ENCODE assay signal across 15 mouse cellular contexts in the genomic region with DNA sequence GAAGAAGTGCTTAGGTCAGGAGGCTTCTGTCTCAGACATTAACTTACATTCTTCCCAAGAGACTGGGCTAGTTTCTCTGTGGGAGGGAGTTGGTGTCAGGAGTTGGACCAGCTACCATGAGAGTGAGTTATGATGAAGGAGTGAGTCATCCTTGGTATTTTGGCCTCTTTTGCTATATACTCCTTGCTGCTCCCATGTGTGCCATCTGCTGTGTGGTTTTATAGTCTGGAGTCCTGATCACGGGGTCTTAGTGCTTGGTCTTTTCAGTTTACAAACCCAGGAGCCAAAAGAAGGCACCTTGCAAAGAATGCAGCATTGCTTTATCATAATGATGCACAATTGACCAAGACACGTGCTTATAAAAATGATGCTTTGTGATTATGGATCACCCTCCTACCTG. TPM values are rescaled to one million over a fixed set of nuclear protein-coding genes. Genes with fewer than 3 reads are reported as not detected.
DNase-seq lines count a peak whose midpoint lies in the region; ATAC-seq and TF ChIP-seq lines count a peak whose summit lies in the region.
"Had no signal": no experiment of that assay in that cellular context is flagged by ENCODE, and none has a peak within 500 bp of the region (broad histone marks: within the 10 kb centered on the region; RNA-seq: fewer than 3 reads in every experiment).

No protein-coding gene starts in this region.

- 70% methylated on average over 2 of the region's 2 CpGs for WGBS in kidney, postnatal 0 days
- WGBS in heart, embryonic 12.5 days = 74% methylated on average over 2 of the region's 2 CpGs

- no peak for ATAC-seq in kidney, postnatal 0 days (replicated peaks; ENCODE audit: low FRiP score, low read depth)
- no peak for ATAC-seq in megakaryocyte, adult 5-6 weeks (ENCODE audit: poor library complexity, severe bottlenecking)
- no peak for ATAC-seq in heart, embryonic 12.5 days (ENCODE audit: insufficient number of reproducible peaks, low FRiP score)
- ATAC-seq: hindbrain, embryonic 16.5 days had no signal

- H3K27ac ChIP-seq in kidney, postnatal 0 days = no peak overlapping the region
- no peak overlapping the region for H3K27ac ChIP-seq in heart, embryonic 12.5 days (ENCODE audit: poor library complexity, severe bottlenecking)
- H3K27ac ChIP-seq: heart, embryonic 13.5 days; kidney, embryonic 15.5 days; limb, embryonic 12.5 days had no signal

- peak; percentile 33 for DNase-seq in adrenal gland, adult 2 months
- DNase-seq in adrenal gland, postnatal 4 days (ENCODE audit: low spot score in 2 of 2) = no peak
- peak; percentile 18 for DNase-seq in kidney, postnatal 0 days (ENCODE audit: low spot score)
- no peak for DNase-seq in kidney, postnatal 10 days
- DNase-seq in 3134 (ENCODE audit: extremely low read depth, insufficient read length, low spot score) = peak; percentile 66
- DNase-seq in frontal cortex, adult 2 months (ENCODE audit: extremely low spot score in 1 of 2, low spot score in 1 of 2) = peak; percentile 59 to 69
- DNase-seq: gastrocnemius, postnatal 10 days; lung, adult 2 months had no signal

- no peaks in the 10 kb centered on the region for H3K36me3 ChIP-seq in kidney, postnatal 0 days (ENCODE audit: insufficient read depth, low read length)
- H3K36me3 ChIP-seq in heart, embryonic 12.5 days = no peaks in the 10 kb centered on the region
- H3K36me3 ChIP-seq: heart, embryonic 13.5 days; kidney, embryonic 15.5 days; limb, embryonic 12.5 days had no signal

- H3K9ac ChIP-seq in kidney, postnatal 0 days (ENCODE audit: low read depth, low read length) = no peak overlapping the region
- no peak overlapping the region for H3K9ac ChIP-seq in heart, embryonic 12.5 days
- H3K9ac ChIP-seq: heart, embryonic 13.5 days; kidney, embryonic 15.5 days; limb, embryonic 12.5 days had no signal

- no peak overlapping the region for H3K4me3 ChIP-seq in kidney, postnatal 0 days (replicated peaks; ENCODE audit: low read depth, low read length)
- H3K4me3 ChIP-seq in heart, embryonic 12.5 days = no peak overlapping the region
- H3K4me3 ChIP-seq: heart, embryonic 13.5 days; kidney, embryonic 15.5 days; limb, embryonic 12.5 days; megakaryocyte, embryonic 14.5 days had no signal

- H3K27me3 ChIP-seq in kidney, postnatal 0 days (ENCODE audit: insufficient read depth, low read length) = no peaks in the 10 kb centered on the region
- no peaks in the 10 kb centered on the region for H3K27me3 ChIP-seq in heart, embryonic 12.5 days (replicated peaks)
- H3K27me3 ChIP-seq: kidney, embryonic 15.5 days had no signal

- H3K9me3 ChIP-seq in kidney, postnatal 0 days (replicated peaks; ENCODE audit: low read length) = no peaks in the 10 kb centered on the region
- H3K9me3 ChIP-seq in heart, embryonic 12.5 days (replicated peaks) = no peaks in the 10 kb centered on the region
- H3K9me3 ChIP-seq: heart, embryonic 13.5 days; kidney, embryonic 15.5 days; limb, embryonic 12.5 days; megakaryocyte, embryonic 14.5 days had no signal

- no peak for TF ChIP-seq CTCF in kidney, postnatal 0 days (IDR thresholded peaks at IDR 0.05; ENCODE audit: low read depth)

- H3K4me1 ChIP-seq in kidney, postnatal 0 days (replicated peaks; ENCODE audit: insufficient read depth, low read length) = no peaks in the 10 kb centered on the region
- H3K4me1 ChIP-seq in heart, embryonic 12.5 days (replicated peaks) = no peaks in the 10 kb centered on the region
- H3K4me1 ChIP-seq: heart, embryonic 13.5 days; limb, embryonic 12.5 days; megakaryocyte, embryonic 14.5 days had no signal

- no peak overlapping the region for H3K4me2 ChIP-seq in kidney, postnatal 0 days (ENCODE audit: low read length)
- no peak overlapping the region for H3K4me2 ChIP-seq in heart, embryonic 12.5 days
- H3K4me2 ChIP-seq: heart, embryonic 13.5 days; kidney, embryonic 15.5 days; limb, embryonic 12.5 days had no signal

RNA-seq across cellular contexts. Expression of gene Zfp503, which starts 56.6 kb away (rescaled TPM):
- total RNA-seq in adrenal gland, adult 2 months (2021) = 10 to 100 TPM; 19.4 to 34.1 TPM
- polyA plus RNA-seq in adrenal gland, adult 2 months (2012; rRNA removed) = 101 and 106 TPM in 2 replicates
- 10 to 100 TPM; 41.7 to 57.4 TPM for total RNA-seq in adrenal gland, postnatal 4 days (2021)
- polyA plus RNA-seq in kidney, postnatal 0 days (2015; fragmentation: Nextera tagmentation; extraction: Ambion mirVana) = 34.2 and 41.4 TPM in 2 replicates
- 1.2 and 1.4 TPM in 2 replicates for polyA plus RNA-seq in frontal cortex, adult 2 months (2012; rRNA removed)
- 0.39 and 0.65 TPM in 2 replicates for total RNA-seq in megakaryocyte, adult 5-6 weeks (2015)
- total RNA-seq in megakaryocyte, adult 5-6 weeks (2017) = 0.51 TPM in 1 of 2 replicates, not detected in the other
- polyA plus RNA-seq in heart, embryonic 12.5 days (2016; fragmentation: Nextera tagmentation; extraction: Ambion mirVana) = 4.7 and 5.6 TPM in 2 replicates

Comparison
In these comparisons a context has a peak if more than half of its experiments do, and no peak if none do; other contexts are left out.
1. DNase-seq: peak in adrenal gland, adult 2 months (single experiment), kidney, postnatal 0 days (single experiment), 3134 (single experiment) and frontal cortex, adult 2 months (2 of 2); none in adrenal gland, postnatal 4 days (0 of 2) and kidney, postnatal 10 days (single experiment).